Mouse (Mus musculus): ENCODE measurements at regions not wholly inside any gene's neighbourhood (a gene's known extent, or its start where the extent isn't known, plus 50 kb on each side); places are given as distances from the start of the nearest gene placed in this dataset.

DNA sequence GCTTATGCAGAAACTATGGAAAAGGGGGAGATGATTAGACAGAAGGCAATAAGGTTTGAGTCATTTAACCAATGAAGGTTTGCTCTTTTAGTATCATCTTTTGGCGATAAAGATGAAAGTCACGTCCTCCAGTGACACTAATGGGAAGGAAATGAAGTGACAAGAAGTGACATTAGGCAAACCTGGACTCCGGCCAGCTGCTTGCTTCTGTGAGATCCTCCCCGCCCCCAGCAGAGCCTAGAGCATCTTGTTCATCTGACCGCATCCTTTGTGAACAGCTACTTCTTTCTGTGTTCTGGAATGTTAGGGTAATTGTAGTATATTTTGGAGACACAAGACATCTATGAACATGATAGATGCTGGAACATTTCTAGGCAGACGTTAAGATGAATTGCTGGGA lies 78.6 kb upstream of the Sel1l start:
- H3K4me1 ChIP-seq (ENCODE audit: control insufficient read depth, insufficient read depth, insufficient read length), result no peaks in the 10 kb centered on the region
- no peak overlapping the region for H3K4me3 ChIP-seq (ENCODE audit: extremely low read depth, insufficient read depth, insufficient read length)
- no peaks in the 10 kb centered on the region for H3K36me3 ChIP-seq (ENCODE audit: control insufficient read depth, insufficient read depth, low read length)
- no peak for DNase-seq (ENCODE audit: low read depth in 1 of 2, low spot score in 2 of 2)
- TF ChIP-seq POLR2A (IDR thresholded peaks at IDR 0.05; ENCODE audit: low read depth, low read length) (no peak), CTCF (IDR thresholded peaks at IDR 0.05; ENCODE audit: extremely low read depth, insufficient read depth, insufficient read length, insufficient replicate concordance) (no peak)
- H3K27ac ChIP-seq (ENCODE audit: insufficient read depth, low read length), result no peak overlapping the region
- no peaks in the 10 kb centered on the region for H3K27me3 ChIP-seq (ENCODE audit: control insufficient read depth, insufficient read depth, low read length)
- 69% methylated on average over 6 of the region's 6 CpGs for WGBS

- TF ChIP-seq CTCF (IDR thresholded peaks at IDR 0.05; ENCODE audit: extremely low read depth, insufficient read depth, insufficient read length, insufficient replicate concordance) (no peak), POLR2A (IDR thresholded peaks at IDR 0.05; ENCODE audit: low read depth, low read length) (no peak)
- no peak overlapping the region for H3K4me3 ChIP-seq (ENCODE audit: extremely low read depth, insufficient read depth, insufficient read length)
- no peaks in the 10 kb centered on the region for H3K4me1 ChIP-seq (ENCODE audit: control insufficient read depth, insufficient read depth, insufficient read length)
- no peak overlapping the region for H3K27ac ChIP-seq (ENCODE audit: insufficient read depth, low read length)
- 85% methylated on average over 3 of the region's 3 CpGs for WGBS
- no peaks in the 10 kb centered on the region for H3K36me3 ChIP-seq (ENCODE audit: control insufficient read depth, insufficient read depth, low read length)
- no peaks in the 10 kb centered on the region for H3K27me3 ChIP-seq (ENCODE audit: control insufficient read depth, insufficient read depth, low read length)
- no peak for DNase-seq (ENCODE audit: low read depth in 1 of 2, low spot score in 2 of 2)
Measured at GRCm38 (mm10) chr12:91915486-91915885, 66.5 kb upstream of the Sel1l start.

DNA sequence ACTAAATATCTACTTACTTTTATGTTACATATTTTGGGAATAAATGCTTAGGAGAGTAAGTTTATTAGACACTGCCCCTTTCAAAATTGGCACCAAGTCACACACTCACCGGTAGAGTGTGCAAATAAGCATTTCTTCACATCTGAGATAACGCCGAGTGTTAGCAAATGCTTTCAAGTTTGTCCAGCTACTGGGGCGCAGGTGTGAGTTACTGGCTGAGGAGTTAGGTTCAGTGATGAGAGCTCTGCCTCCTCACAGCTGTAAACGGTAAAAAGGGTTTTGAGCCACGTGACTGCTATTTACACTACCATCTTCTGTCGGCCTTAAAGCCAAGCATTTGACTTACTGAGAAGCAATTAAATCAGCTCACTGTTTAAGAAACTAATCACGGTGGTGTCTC lies 61.6 kb upstream of the Sel1l start:
- no peaks in the 10 kb centered on the region for H3K27me3 ChIP-seq (ENCODE audit: control insufficient read depth, insufficient read depth, low read length)
- no peak overlapping the region for H3K4me3 ChIP-seq (ENCODE audit: extremely low read depth, insufficient read depth, insufficient read length)
- no peak for DNase-seq (ENCODE audit: low read depth in 1 of 2, low spot score in 2 of 2)
- no peak overlapping the region for H3K27ac ChIP-seq (ENCODE audit: insufficient read depth, low read length)
- H3K4me1 ChIP-seq (ENCODE audit: control insufficient read depth, insufficient read depth, insufficient read length), result no peaks in the 10 kb centered on the region
- TF ChIP-seq POLR2A (IDR thresholded peaks at IDR 0.05; ENCODE audit: low read depth, low read length) (no peak), CTCF (IDR thresholded peaks at IDR 0.05; ENCODE audit: extremely low read depth, insufficient read depth, insufficient read length, insufficient replicate concordance) (no peak)
- WGBS, result 67% methylated on average over 8 of the region's 8 CpGs
- H3K36me3 ChIP-seq (ENCODE audit: control insufficient read depth, insufficient read depth, low read length), result no peaks in the 10 kb centered on the region
